Mouse (Mus musculus): ENCODE results near the gene Olfr1414. TPM values are rescaled to one million over a fixed set of nuclear protein-coding genes. Genes with fewer than 3 reads are reported as not detected.

The Olfr1414 gene
- total and polyA plus RNA-seq, 3 experiments = not detected

DNA sequence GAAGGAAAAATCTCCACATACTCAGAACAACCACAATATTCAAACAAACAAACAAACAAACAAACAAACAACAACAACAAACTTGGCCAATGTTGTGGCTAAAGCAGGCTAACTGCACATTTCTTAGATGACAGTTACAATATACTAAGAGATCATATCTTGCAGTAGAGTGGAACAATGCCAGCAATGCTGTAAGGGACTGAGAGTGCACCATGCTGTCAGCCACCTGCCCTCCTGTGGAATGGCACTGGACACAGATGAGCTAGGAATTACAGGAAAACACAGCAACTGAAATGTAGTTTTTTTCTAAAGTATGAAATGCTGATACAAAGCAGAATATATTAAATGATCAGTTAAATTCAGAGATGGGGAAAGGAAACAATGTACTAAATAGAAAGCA lies 60.7 kb downstream of the Olfr1414 start:
- H3K79me2 ChIP-seq (ENCODE audit: control insufficient read depth, insufficient read depth, low read length, poor library complexity) = no peaks in the 10 kb centered on the region
- H3K9ac ChIP-seq (ENCODE audit: control insufficient read depth, low read depth, low read length, poor library complexity, severe bottlenecking) = no peak overlapping the region
- H3K27ac ChIP-seq (ENCODE audit: control insufficient read depth, low read depth, low read length) = no peak overlapping the region
- no peaks in the 10 kb centered on the region for H3K9me3 ChIP-seq (replicated peaks; ENCODE audit: insufficient read depth, low read length)
- peaks cover 0 to 42% of the 10 kb centered on the region in 2 experiments; a peak in 2 of 4 replicates for H3K36me3 ChIP-seq (ENCODE audit: control insufficient read depth in 1 of 2, insufficient read depth in 2 of 2, low read length in 2 of 2)
- H3K4me3 ChIP-seq (ENCODE audit: control insufficient read depth in 1 of 2, insufficient read depth in 1 of 2, low read depth in 2 of 2, low read length in 2 of 2) = no peak overlapping the region
- no peaks in the 10 kb centered on the region for H3K27me3 ChIP-seq (ENCODE audit: control insufficient read depth in 1 of 2, insufficient read depth in 2 of 2, low read length in 2 of 2)
- no peaks in the 10 kb centered on the region for H3K4me1 ChIP-seq (ENCODE audit: control insufficient read depth in 1 of 2, insufficient read depth in 2 of 2, low read length in 2 of 2)
- TF ChIP-seq MYC (IDR thresholded peaks at IDR 0.05; ENCODE audit: low read depth, low read length) (no peak), HCFC1 (IDR thresholded peaks at IDR 0.05; ENCODE audit: low read depth, low read length) (no peak), ELF1 (IDR thresholded peaks at IDR 0.05; ENCODE audit: low read depth, low read length) (no peak), ETS1 (IDR thresholded peaks at IDR 0.05; ENCODE audit: low read depth, low read length) (no peak), TBP (IDR thresholded peaks at IDR 0.05; ENCODE audit: low read depth, low read length) (no peak), ZMIZ1 (IDR thresholded peaks at IDR 0.05; ENCODE audit: low read depth, low read length) (no peak), BHLHE40 (IDR thresholded peaks at IDR 0.05; ENCODE audit: borderline replicate concordance, low read depth, low read length) (no peak), POLR2AphosphoS5 (IDR thresholded peaks at IDR 0.05; ENCODE audit: borderline replicate concordance, low read depth, low read length) (no peak), MAZ (IDR thresholded peaks at IDR 0.05; ENCODE audit: low read depth, low read length) (no peak), ZC3H11A (IDR thresholded peaks at IDR 0.05; ENCODE audit: low read depth, low read length) (no peak), ZKSCAN1 (IDR thresholded peaks at IDR 0.05; ENCODE audit: low read depth, low read length) (no peak), MAFK (IDR thresholded peaks at IDR 0.05; ENCODE audit: borderline replicate concordance, low read depth, low read length) (no peak), UBTF (IDR thresholded peaks at IDR 0.05; ENCODE audit: borderline replicate concordance, insufficient read depth, low read depth, low read length) (no peak), E2F4 (IDR thresholded peaks at IDR 0.05; ENCODE audit: borderline replicate concordance, low read depth, low read length) (no peak), GATA1 (IDR thresholded peaks at IDR 0.05; ENCODE audit: low read depth, low read length) (no peak), RCOR1 (IDR thresholded peaks at IDR 0.05; ENCODE audit: low read depth, low read length) (no peak), GABPA (IDR thresholded peaks at IDR 0.05; ENCODE audit: low read depth, low read length) (no peak), POLR2A (IDR thresholded peaks at IDR 0.05; ENCODE audit: control insufficient read depth in 1 of 2, insufficient read depth in 1 of 2, low read depth in 1 of 2, low read length in 2 of 2, poor library complexity in 1 of 2) (no peak), RAD21 (IDR thresholded peaks at IDR 0.05; ENCODE audit: low read depth, low read length) (no peak), NRF1 (IDR thresholded peaks at IDR 0.05; ENCODE audit: insufficient read depth, low read depth, low read length, poor library complexity, severe bottlenecking) (no peak)
- no peak for DNase-seq (ENCODE audit: low read depth, low spot score)

Other genes starting within 250 kb of the Olfr1414 start
- gene Ndufa10, start 44.8 kb downstream of the Olfr1414 start, total RNA-seq (2012; rRNA removed) = 214 and 228 TPM in 2 replicates
- gene Ndufa10, start 44.8 kb downstream of the Olfr1414 start, polyA plus RNA-seq (2012; ENCODE audit: insufficient read depth in 1 of 2, insufficient read length in 2 of 2, low read depth in 1 of 2, low replicate concordance in 2 of 2, missing spikeins in 1 of 2) = 100 to 1,000 TPM; 533 to 873 TPM
- not detected in 2 replicates for gene Olfr1416, start 33.5 kb downstream of the Olfr1414 start, total RNA-seq (2012; rRNA removed)
- not detected for gene Olfr1416, start 33.5 kb downstream of the Olfr1414 start, polyA plus RNA-seq (2012; ENCODE audit: insufficient read depth in 1 of 2, insufficient read length in 2 of 2, low read depth in 1 of 2, low replicate concordance in 2 of 2, missing spikeins in 1 of 2)
- not detected in 2 replicates for gene Olfr1415, start 22.6 kb downstream of the Olfr1414 start, total RNA-seq (2012; rRNA removed)
- not detected for gene Olfr1415, start 22.6 kb downstream of the Olfr1414 start, polyA plus RNA-seq (2012; ENCODE audit: insufficient read depth in 1 of 2, insufficient read length in 2 of 2, low read depth in 1 of 2, low replicate concordance in 2 of 2, missing spikeins in 1 of 2)
- not detected in 2 replicates for gene Olfr1413, start 52.7 kb upstream of the Olfr1414 start, total RNA-seq (2012; rRNA removed)
- not detected for gene Olfr1413, start 52.7 kb upstream of the Olfr1414 start, polyA plus RNA-seq (2012; ENCODE audit: insufficient read depth in 1 of 2, insufficient read length in 2 of 2, low read depth in 1 of 2, low replicate concordance in 2 of 2, missing spikeins in 1 of 2)
- 0.03 TPM in 1 of 2 replicates, not detected in the other for gene Olfr1412, start 67.1 kb upstream of the Olfr1414 start, total RNA-seq (2012; rRNA removed)
- not detected for gene Olfr1412, start 67.1 kb upstream of the Olfr1414 start, polyA plus RNA-seq (2012; ENCODE audit: insufficient read depth in 1 of 2, insufficient read length in 2 of 2, low read depth in 1 of 2, low replicate concordance in 2 of 2, missing spikeins in 1 of 2)
- not detected in 2 replicates for gene Olfr1411, start 75.8 kb upstream of the Olfr1414 start, total RNA-seq (2012; rRNA removed)
- gene Olfr1411, start 75.8 kb upstream of the Olfr1414 start, polyA plus RNA-seq (2012; ENCODE audit: insufficient read depth in 1 of 2, insufficient read length in 2 of 2, low read depth in 1 of 2, low replicate concordance in 2 of 2, missing spikeins in 1 of 2) = not detected
- 0.07 TPM in 1 of 2 replicates, not detected in the other for gene Olfr1410, start 87.1 kb upstream of the Olfr1414 start, total RNA-seq (2012; rRNA removed)
- not detected for gene Olfr1410, start 87.1 kb upstream of the Olfr1414 start, polyA plus RNA-seq (2012; ENCODE audit: insufficient read depth in 1 of 2, insufficient read length in 2 of 2, low read depth in 1 of 2, low replicate concordance in 2 of 2, missing spikeins in 1 of 2)
- gene Olfr12, start 99.1 kb upstream of the Olfr1414 start, total RNA-seq (2012; rRNA removed) = not detected in 2 replicates
- not detected for gene Olfr12, start 99.1 kb upstream of the Olfr1414 start, polyA plus RNA-seq (2012; ENCODE audit: insufficient read depth in 1 of 2, insufficient read length in 2 of 2, low read depth in 1 of 2, low replicate concordance in 2 of 2, missing spikeins in 1 of 2)
- 550 and 618 TPM in 2 replicates for gene Cops9, start 123.3 kb upstream of the Olfr1414 start, total RNA-seq (2012; rRNA removed)
- gene Cops9, start 123.3 kb upstream of the Olfr1414 start, polyA plus RNA-seq (2012; ENCODE audit: insufficient read depth in 1 of 2, insufficient read length in 2 of 2, low read depth in 1 of 2, low replicate concordance in 2 of 2, missing spikeins in 1 of 2) = 100 to 1,000 TPM in 1 of 2 experiments, not detected in 1; 377 TPM
- 1.2 and 1.8 TPM in 2 replicates for gene Otos, start 130.2 kb upstream of the Olfr1414 start, total RNA-seq (2012; rRNA removed)
- gene Otos, start 130.2 kb upstream of the Olfr1414 start, polyA plus RNA-seq (2012; ENCODE audit: insufficient read depth in 1 of 2, insufficient read length in 2 of 2, low read depth in 1 of 2, low replicate concordance in 2 of 2, missing spikeins in 1 of 2) = 1 to 10 TPM in 1 of 2 experiments, not detected in 1; 6.3 TPM